Mouse (Mus musculus): ENCODE data around the gene Polr1d.

DNA sequence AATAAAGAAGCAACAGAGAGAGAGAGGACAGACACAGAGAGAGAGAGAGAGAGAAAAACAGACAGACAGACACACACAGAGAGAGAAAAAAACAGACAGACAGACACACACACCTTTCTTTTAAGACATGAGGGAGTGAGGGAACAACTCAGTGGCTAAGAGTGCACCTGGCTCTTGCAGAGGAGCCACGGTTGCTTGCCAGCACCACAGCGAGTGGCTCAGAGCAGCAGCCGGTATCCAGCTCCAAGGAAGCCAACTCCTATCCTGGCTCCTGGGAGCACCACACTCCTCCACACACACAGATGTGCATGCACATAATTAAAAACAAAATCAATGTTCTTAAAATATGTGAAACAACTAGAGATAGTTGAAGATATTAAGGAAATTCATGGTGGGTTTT, 30.4 kb downstream of the Polr1d start:
- TF ChIP-seq CTCF (IDR thresholded peaks at IDR 0.05; ENCODE audit: low read depth, low read length) (no peak), GATA1 (IDR thresholded peaks at IDR 0.05; ENCODE audit: borderline replicate concordance, low read length) (no peak)

Data from G1E (cell line).